ENCODE assay signal across 12 mouse cellular contexts in the genomic region with DNA sequence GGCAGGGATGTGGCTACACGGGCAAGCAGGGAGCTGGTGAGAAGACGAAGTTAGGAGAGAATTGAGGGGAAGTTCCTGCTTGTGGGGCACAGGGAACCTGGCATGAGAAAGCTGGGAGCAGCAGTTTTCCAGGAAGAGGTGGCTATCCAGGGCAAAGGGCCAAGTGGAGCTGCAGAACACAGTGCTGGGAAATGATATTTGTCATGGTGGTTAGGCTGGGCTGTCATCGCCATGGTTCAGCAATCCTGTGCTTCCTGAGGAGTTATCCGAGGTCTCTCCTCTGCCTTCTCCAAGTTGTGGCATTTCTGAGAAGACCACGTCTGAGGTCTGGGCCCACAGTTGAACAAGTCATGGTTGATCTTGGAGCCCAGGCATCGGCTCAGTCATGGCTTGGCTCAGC.
DNase-seq lines count a peak whose midpoint lies in the region; ATAC-seq and TF ChIP-seq lines count a peak whose summit lies in the region.
"Had no signal": no experiment of that assay in that cellular context is flagged by ENCODE, and none has a peak within 500 bp of the region (broad histone marks: within the 10 kb centered on the region; RNA-seq: fewer than 3 reads in every experiment).

No protein-coding gene starts in this region.

- no peak overlapping the region for H3K9ac ChIP-seq in kidney, embryonic 16.5 days (replicated peaks; ENCODE audit: low read length)
- no peak overlapping the region for H3K9ac ChIP-seq in forebrain, postnatal 0 days
- H3K9ac ChIP-seq: heart, embryonic 15.5 days had no signal

- no peaks in the 10 kb centered on the region for H3K4me1 ChIP-seq in kidney, embryonic 16.5 days (ENCODE audit: insufficient read depth, low read length)
- 0 out of 2 replicates have a peak, but pooled peaks cover 5% of the 10 kb centered on the region for H3K4me1 ChIP-seq in forebrain, postnatal 0 days (ENCODE audit: insufficient read depth)
- H3K4me1 ChIP-seq: forebrain, embryonic 10.5 days had no signal

- no peak for ATAC-seq in kidney, embryonic 16.5 days (ENCODE audit: low FRiP score, low TSS enrichment)
- no peak for ATAC-seq in forebrain, postnatal 0 days
- ATAC-seq: intestine, embryonic 16.5 days had no signal

- WGBS in kidney, embryonic 16.5 days, result 66% methylated on average over 6 of the region's 6 CpGs
- WGBS in forebrain, postnatal 0 days, result 90% methylated on average over 6 of the region's 6 CpGs

- H3K27me3 ChIP-seq in kidney, embryonic 16.5 days (ENCODE audit: insufficient read depth, low read length), result no peaks in the 10 kb centered on the region
- no peaks in the 10 kb centered on the region for H3K27me3 ChIP-seq in forebrain, postnatal 0 days (ENCODE audit: insufficient read depth, low read length)

- no peaks in the 10 kb centered on the region for H3K36me3 ChIP-seq in kidney, embryonic 16.5 days (ENCODE audit: insufficient read depth, low read length)
- peaks cover 12% of the 10 kb centered on the region; the same call in 1 of the 2 replicates for H3K36me3 ChIP-seq in forebrain, postnatal 0 days (ENCODE audit: insufficient read depth)
- H3K36me3 ChIP-seq: forebrain, embryonic 10.5 days; G1E; heart, embryonic 15.5 days had no signal

- intact Hi-C loops in left cerebral cortex, postnatal 36 days (cut with DNase I), result no loop called here

- TF ChIP-seq CTCF in forebrain, postnatal 0 days (IDR thresholded peaks at IDR 0.05; ENCODE audit: low read depth), result no peak

- H3K4me2 ChIP-seq in kidney, embryonic 16.5 days (replicated peaks; ENCODE audit: low read depth, low read length), result no peak overlapping the region
- H3K4me2 ChIP-seq in forebrain, postnatal 0 days (ENCODE audit: low read depth), result no peak overlapping the region
- H3K4me2 ChIP-seq: heart, embryonic 15.5 days had no signal

- no peak overlapping the region for H3K4me3 ChIP-seq in kidney, embryonic 16.5 days (ENCODE audit: low read length)
- H3K4me3 ChIP-seq in forebrain, postnatal 0 days (ENCODE audit: low read depth, low read length), result no peak overlapping the region
- H3K4me3 ChIP-seq: forebrain, embryonic 10.5 days; heart, embryonic 15.5 days; myocyte had no signal

- H3K9me3 ChIP-seq in kidney, embryonic 16.5 days (ENCODE audit: low read length), result no peaks in the 10 kb centered on the region
- no peaks in the 10 kb centered on the region for H3K9me3 ChIP-seq in forebrain, postnatal 0 days (ENCODE audit: low read length)
- H3K9me3 ChIP-seq: forebrain, embryonic 10.5 days; heart, embryonic 15.5 days had no signal

- H3K27ac ChIP-seq in kidney, embryonic 16.5 days (ENCODE audit: low read length), result no peak overlapping the region
- H3K27ac ChIP-seq in forebrain, postnatal 0 days (ENCODE audit: low read depth, low read length), result no peak overlapping the region
- H3K27ac ChIP-seq: forebrain, embryonic 10.5 days; heart, embryonic 15.5 days had no signal

- DNase-seq in kidney, adult 18-20 months, result peak; percentile 20
- peak; percentile 21 for DNase-seq in adrenal gland, adult 8-10 months
- peak; percentile 82 for DNase-seq in cerebellum, adult 18-20 months
- DNase-seq in kidney, postnatal 14 days, result peak; percentile 30
- no peak for DNase-seq in left cerebral cortex, postnatal 36 days (ENCODE audit: low spot score in 2 of 2)
- no peak for DNase-seq in forebrain, postnatal 0 days

Comparison
In these comparisons a context has a peak if more than half of its experiments do, and no peak if none do; other contexts are left out.
1. DNase-seq: peak in kidney, adult 18-20 months (single experiment), adrenal gland, adult 8-10 months (single experiment), cerebellum, adult 18-20 months (2 of 2) and kidney, postnatal 14 days (single experiment); none in left cerebral cortex, postnatal 36 days (0 of 2) and forebrain, postnatal 0 days (single experiment).